Mouse (Mus musculus) limb, embryonic 13.5 days (tissue): ENCODE results near the gene Rpl23. TPM values are rescaled to one million over a fixed set of nuclear protein-coding genes. Genes with fewer than 3 reads are reported as not detected.
A peak's percentile ranks its signal among the peaks of the same experiment; 100 is the strongest.
"Not testable (repeated sequence)": the region's sequence is repeated elsewhere in the genome, so short reads cannot be mapped to it uniquely, and the experiment has no call there.

ENCODE experiments used
- ATAC-seq: fragments of 200-750 bp; cut with Nextera tagmentation; 2 replicates; pipeline ENCODE4 v1.8.0; 2017; ENCODE audit warnings: low read depth, moderate number of reproducible peaks, moderate TSS enrichment; ENCODE audit not compliant: low FRiP score
- H3K27ac ChIP-seq: fragments of 300-500 bp; sonication (generic); 2 replicates; pipeline ENCODE4 v1.5.1; 2015; ENCODE audit warnings: inconsistent platforms, mild to moderate bottlenecking, moderate library complexity
- H3K27me3 ChIP-seq: fragments of 300-500 bp; sonication (generic); 2 replicates; pipeline ENCODE4 v1.6.1; 2015; ENCODE audit warnings: mild to moderate bottlenecking, inconsistent platforms
- H3K36me3 ChIP-seq: fragments of 300-500 bp; sonication (generic); 2 replicates; pipeline ENCODE4 v1.6.1; 2015; ENCODE audit warnings: inconsistent platforms, mild to moderate bottlenecking, moderate library complexity
- H3K4me1 ChIP-seq: fragments of 300-500 bp; sonication (generic); 2 replicates; pipeline ENCODE4 v1.6.1; 2015; ENCODE audit warnings: inconsistent platforms
- H3K4me2 ChIP-seq: fragments of 300-500 bp; sonication (generic); replicated peaks from 2 replicates; pipeline ENCODE4 v1.6.1; 2015; ENCODE audit warnings: inconsistent platforms, mild to moderate bottlenecking, moderate library complexity
- H3K4me3 ChIP-seq: fragments of 300-500 bp; sonication (generic); 2 replicates; pipeline ENCODE4 v1.5.1; 2015; ENCODE audit warnings: moderate library complexity, mild to moderate bottlenecking, inconsistent platforms
- H3K9ac ChIP-seq: fragments of 300-500 bp; sonication (generic); 2 replicates; pipeline ENCODE4 v1.6.1; 2015; ENCODE audit warnings: mild to moderate bottlenecking, inconsistent platforms
- H3K9me3 ChIP-seq: fragments of 300-500 bp; sonication (generic); 2 replicates; pipeline ENCODE4 v1.6.1; 2016; ENCODE audit warnings: inconsistent platforms
- WGBS: fragments of 180-500 bp; shearing (Covaris S2); methylation state at CpG from one replicate; pipeline ENCODE4 v1.1.7; 2015; 5-methylcytosine and 5-hydroxymethylcytosine counted together
- polyA plus RNA-seq: library from polyadenylated mRNA; unstranded; fragments of >200 nt; fragmentation: Nextera tagmentation; extraction: Ambion mirVana; gene quantifications from 2 replicates; pipeline ENCODE4 v1.2.1, GENCODE M21; 2015

Rpl23 gene
- polyA plus RNA-seq, 1 experiment from 2014 or later: 547 TPM

DNA sequence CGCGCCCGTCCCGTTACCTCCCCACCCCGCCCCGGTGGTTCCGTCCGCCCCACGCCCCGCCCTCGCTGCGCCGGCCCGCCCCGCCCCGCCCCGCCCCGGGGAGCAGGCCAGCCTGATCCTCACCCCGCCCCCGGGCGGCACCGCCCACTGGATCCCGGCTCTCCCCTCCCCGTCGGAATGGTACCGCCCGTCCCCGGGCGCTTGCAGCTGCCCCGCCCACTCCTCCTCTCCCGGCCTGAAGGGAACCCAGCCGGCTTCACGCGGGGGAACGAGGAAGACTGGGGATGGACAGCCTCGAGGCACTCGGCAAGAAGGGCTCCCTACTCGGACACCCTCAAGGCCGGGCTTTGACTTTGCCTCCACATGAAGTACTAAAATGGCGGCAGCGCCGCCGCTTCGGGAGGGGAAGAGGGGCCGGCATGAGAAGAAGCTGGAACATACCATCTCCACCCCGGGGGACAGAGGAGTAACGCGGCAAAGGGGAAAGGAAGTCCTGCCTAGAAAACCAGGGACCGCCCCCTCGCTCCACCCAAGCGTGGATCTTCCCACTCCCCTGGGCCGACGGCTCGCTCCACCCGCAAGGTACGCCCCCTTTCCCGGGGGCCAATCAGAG lies 37.4 kb downstream of the Rpl23 start:
- peak overlapping the region; percentile 86 for H3K9ac ChIP-seq
- peak overlapping the region; percentile 88 for H3K4me2 ChIP-seq
- peaks cover 18% of the 10 kb centered on the region for H3K4me1 ChIP-seq
- under 1% methylated on average over 31 of the region's 57 CpGs for WGBS
- peaks cover 41% of the 10 kb centered on the region for H3K36me3 ChIP-seq
- no peaks in the 10 kb centered on the region for H3K27me3 ChIP-seq
- no peaks in the 10 kb centered on the region for H3K9me3 ChIP-seq
- H3K4me3 ChIP-seq: peak overlapping the region; percentile 81
- ATAC-seq: peak; percentile 96
- H3K27ac ChIP-seq: peak overlapping the region; percentile 92

DNA sequence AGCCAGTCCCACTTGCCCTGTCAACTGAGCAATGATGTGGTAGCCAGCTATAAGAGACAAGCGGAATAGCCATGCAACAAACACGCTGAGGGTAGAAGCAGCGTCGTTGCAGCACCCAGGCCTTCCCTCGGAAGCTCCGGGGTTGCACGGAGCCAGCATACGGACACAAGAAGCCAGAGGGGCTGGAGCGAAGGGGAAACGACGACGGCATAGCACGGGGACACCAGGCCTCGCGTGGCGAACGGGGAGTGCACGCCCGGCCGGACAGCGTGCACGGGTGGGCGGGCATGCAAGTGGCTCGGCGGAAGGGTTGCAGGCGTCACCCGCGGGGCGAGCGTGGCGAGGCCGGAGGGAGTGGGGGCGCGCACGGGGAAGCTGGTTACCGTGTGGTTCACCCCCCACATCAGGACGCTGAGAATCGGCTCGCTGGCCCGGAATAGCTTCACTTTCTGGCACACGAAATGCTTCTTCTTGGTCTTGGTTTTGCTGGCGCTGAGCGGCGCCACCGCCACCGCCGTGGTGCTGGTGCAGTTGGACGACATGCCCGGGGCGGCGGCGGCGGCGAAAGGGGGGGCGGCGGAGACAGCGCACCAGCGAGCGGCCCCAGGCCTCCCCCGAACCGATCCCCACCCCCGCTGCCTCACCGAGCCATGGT lies 38.0 kb downstream of the Rpl23 start, which contains the start of gene Pip4k2b:
Pip4k2b (minus strand) TSS at position 642 of the 655 bp plus-strand sequence.
- peak within 1 kb of the TSS; percentile 88 for H3K4me2 ChIP-seq
- H3K27ac ChIP-seq: peak within 1 kb of the TSS; percentile 92
- H3K4me3 ChIP-seq: peak within 1 kb of the TSS; percentile 81
- H3K9ac ChIP-seq: peak within 1 kb of the TSS; percentile 86
- no peaks in the 10 kb centered on the region for H3K27me3 ChIP-seq
- H3K9me3 ChIP-seq: peaks cover under 1% of the 10 kb centered on the region; the same call in 1 of the 2 replicates
- WGBS: under 1% methylated on average over 56 of the region's 63 CpGs
- ATAC-seq: peak; percentile 57
- peaks cover 18% of the 10 kb centered on the region for H3K4me1 ChIP-seq
- H3K36me3 ChIP-seq: peaks cover 35% of the 10 kb centered on the region

DNA sequence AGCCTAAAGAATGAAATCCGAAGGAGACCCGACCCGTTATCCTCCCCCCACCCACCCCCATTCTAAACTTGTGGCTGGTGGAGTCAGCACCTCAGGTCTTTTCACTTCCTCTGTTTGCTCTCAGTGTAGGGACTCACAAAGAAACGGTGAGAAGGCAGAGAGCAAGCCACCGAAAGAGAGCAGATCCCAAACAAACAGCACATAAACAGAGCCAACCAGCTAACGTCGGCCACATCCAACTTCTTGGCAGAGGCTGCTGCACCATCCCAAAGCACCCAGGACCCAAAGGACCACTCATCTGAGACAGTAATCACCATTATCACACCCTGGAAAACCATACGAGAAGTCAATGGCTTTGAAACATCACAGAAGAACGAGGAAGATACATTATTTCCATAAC lies 38.8 kb downstream of the Rpl23 start:
- H3K4me3 ChIP-seq: peak overlapping the region; percentile 81
- H3K9ac ChIP-seq: peak overlapping the region; percentile 86
- no peak for ATAC-seq
- peak overlapping the region; percentile 88 for H3K4me2 ChIP-seq
- no peaks in the 10 kb centered on the region for H3K27me3 ChIP-seq
- H3K36me3 ChIP-seq: peaks cover 28% of the 10 kb centered on the region
- WGBS: 38% methylated on average over 9 of the region's 9 CpGs
- H3K9me3 ChIP-seq: peaks cover 3% of the 10 kb centered on the region; the same call in 1 of the 2 replicates
- H3K4me1 ChIP-seq: peaks cover 18% of the 10 kb centered on the region
- peak overlapping the region; percentile 81; the same call in 1 of the 2 replicates for H3K27ac ChIP-seq

DNA sequence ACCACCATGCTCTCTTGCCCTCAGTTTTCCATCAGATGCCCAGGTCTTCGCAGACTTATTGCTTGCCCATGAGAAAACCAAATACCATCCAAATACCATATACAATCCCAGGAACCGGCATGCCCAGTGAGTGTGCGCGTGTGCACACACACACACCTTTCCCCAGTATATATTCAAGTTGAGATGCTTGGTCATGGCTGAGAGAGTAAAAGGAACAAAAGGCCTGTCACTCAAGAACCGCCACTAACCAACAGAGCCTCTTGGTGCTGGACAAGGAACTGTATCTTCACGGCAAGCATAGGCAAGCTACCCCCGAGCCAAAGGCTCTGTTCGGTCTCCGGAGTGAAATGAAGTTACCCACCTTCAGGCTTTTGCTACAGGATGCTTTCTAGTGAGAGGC lies 39.6 kb downstream of the Rpl23 start:
- H3K4me3 ChIP-seq: peak overlapping the region; percentile 81

DNA sequence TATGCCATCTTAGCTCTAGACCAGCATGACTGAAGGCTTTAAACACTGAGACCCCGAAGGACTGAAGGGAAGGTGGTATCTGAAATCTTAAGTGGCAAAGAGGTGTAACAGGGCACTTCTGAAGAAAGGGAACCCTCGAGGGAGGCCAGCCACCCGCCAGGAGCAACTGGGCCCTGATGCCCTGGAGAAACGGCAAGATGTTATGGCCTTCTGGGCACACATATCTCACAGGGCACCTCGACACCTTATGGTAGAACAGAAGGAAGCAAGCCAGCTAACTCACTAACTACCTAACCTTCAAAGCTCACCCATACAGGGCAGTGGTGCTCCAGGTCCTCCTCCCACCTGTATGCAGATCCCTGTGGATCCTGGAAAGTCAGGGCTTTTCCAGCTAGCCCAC lies 40.1 kb downstream of the Rpl23 start:
- H3K4me1 ChIP-seq: peaks cover 27% of the 10 kb centered on the region
- no peak overlapping the region for H3K9ac ChIP-seq
- H3K27me3 ChIP-seq: no peaks in the 10 kb centered on the region
- ATAC-seq: no peak
- H3K9me3 ChIP-seq: peaks cover 3% of the 10 kb centered on the region; the same call in 1 of the 2 replicates
- peaks cover 15% of the 10 kb centered on the region for H3K36me3 ChIP-seq
- H3K4me3 ChIP-seq: no peak overlapping the region; the same call in 1 of the 2 replicates
- H3K4me2 ChIP-seq: peak overlapping the region; percentile 88; the same call in 1 of the 2 replicates
- no peak overlapping the region for H3K27ac ChIP-seq
- WGBS: 94% methylated on average over 5 of the region's 5 CpGs

More for the DNA sequence above, 39.6 kb downstream of the Rpl23 start:
- ATAC-seq: no peak
- peaks cover 3% of the 10 kb centered on the region; the same call in 1 of the 2 replicates for H3K9me3 ChIP-seq
- no peaks in the 10 kb centered on the region for H3K27me3 ChIP-seq
- peak overlapping the region; percentile 86 for H3K9ac ChIP-seq
- peak overlapping the region; percentile 88 for H3K4me2 ChIP-seq
- H3K27ac ChIP-seq: no peak overlapping the region
- H3K4me1 ChIP-seq: peaks cover 23% of the 10 kb centered on the region
- H3K36me3 ChIP-seq: peaks cover 19% of the 10 kb centered on the region
- WGBS: 91% methylated on average over 9 of the region's 9 CpGs

DNA sequence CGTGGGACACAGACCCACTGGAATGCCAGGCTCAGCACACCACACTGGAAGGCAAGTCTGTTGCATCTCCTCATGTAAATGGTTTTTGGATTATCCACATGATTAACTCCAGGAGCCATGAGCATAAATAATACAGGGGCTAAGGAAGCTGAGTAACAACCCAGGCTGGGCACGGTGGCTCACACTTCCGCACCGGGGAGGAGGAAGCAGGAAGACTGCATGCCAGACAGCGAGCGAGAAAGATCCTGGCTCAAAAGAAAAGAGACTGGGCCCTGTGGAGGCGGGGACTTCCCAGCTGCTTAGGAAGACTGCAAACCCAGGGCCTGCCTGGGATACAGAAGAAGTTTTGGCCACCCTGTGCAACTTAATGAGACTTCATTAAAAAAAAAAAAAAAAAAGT lies 42.0 kb downstream of the Rpl23 start:
- Histone ChIP-seq H3K4me1 (peaks cover 27% of the 10 kb centered on the region), H3K9me3 (peaks cover 3% of the 10 kb centered on the region; the same call in 1 of the 2 replicates), H3K27me3 (no peaks in the 10 kb centered on the region), H3K4me3 (no peak overlapping the region), H3K9ac (peak overlapping the region; percentile 19; the same call in 1 of the 2 replicates), H3K27ac (no peak overlapping the region; the same call in 1 of the 2 replicates), H3K36me3 (peaks cover 5% of the 10 kb centered on the region; the same call in 1 of the 2 replicates), H3K4me2 (no peak overlapping the region)
- ATAC-seq: no peak
- 52% methylated on average over 7 of the region's 7 CpGs for WGBS

DNA sequence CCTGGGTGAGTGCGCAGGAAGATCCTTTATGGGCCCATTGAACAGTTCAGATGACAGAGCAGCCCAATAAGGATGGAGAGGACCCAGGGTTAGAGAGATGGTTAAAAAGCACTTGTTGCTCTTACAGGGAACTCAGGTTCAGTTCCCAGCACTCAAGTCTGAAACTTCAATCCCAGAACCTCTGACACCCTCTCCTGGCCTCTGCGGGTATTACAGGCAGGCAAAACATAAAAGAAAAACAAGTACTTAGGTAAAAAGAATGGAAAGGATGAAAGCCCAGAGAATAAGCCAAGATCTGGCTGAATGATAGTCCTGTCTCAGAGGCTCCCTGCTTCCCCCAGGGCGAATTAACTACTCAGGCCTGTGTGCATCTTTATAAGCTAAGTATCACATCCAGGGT lies 43.1 kb downstream of the Rpl23 start:
- Histone ChIP-seq H3K36me3 (peaks cover 5% of the 10 kb centered on the region; the same call in 1 of the 2 replicates), H3K4me2 (no peak overlapping the region), H3K9me3 (peaks cover 3% of the 10 kb centered on the region; the same call in 1 of the 2 replicates), H3K4me3 (no peak overlapping the region), H3K27me3 (no peaks in the 10 kb centered on the region), H3K27ac (no peak overlapping the region), H3K9ac (no peak overlapping the region), H3K4me1 (peaks cover 29% of the 10 kb centered on the region)
- no peak for ATAC-seq
- 91% methylated on average over 3 of the region's 3 CpGs for WGBS

DNA sequence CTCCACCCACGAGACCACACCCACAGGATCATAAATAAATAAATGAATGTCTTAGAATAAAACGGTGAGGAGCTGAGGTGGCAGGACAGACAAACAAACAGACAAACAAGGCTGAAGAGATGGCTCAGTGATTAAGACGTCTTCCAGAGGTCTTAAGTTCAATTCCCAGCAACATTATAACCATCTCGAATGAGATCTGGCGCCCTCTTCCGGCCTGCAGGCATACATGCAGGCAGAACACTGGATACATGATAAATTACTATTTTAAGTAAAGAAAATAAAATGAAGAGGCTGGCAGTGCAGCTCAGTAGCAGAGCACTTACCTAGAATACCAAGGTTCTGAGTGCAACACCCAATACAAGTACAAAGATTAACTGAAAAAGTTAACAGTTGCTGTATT lies 43.5 kb downstream of the Rpl23 start:
- no peak for ATAC-seq
- Histone ChIP-seq H3K9me3 (peaks cover 3% of the 10 kb centered on the region; the same call in 1 of the 2 replicates), H3K4me2 (no peak overlapping the region), H3K36me3 (peaks cover 5% of the 10 kb centered on the region; the same call in 1 of the 2 replicates), H3K4me3 (no peak overlapping the region), H3K9ac (no peak overlapping the region), H3K4me1 (peaks cover 31% of the 10 kb centered on the region), H3K27me3 (no peaks in the 10 kb centered on the region), H3K27ac (no peak overlapping the region)
- WGBS: 66% methylated on average over 6 of the region's 6 CpGs

DNA sequence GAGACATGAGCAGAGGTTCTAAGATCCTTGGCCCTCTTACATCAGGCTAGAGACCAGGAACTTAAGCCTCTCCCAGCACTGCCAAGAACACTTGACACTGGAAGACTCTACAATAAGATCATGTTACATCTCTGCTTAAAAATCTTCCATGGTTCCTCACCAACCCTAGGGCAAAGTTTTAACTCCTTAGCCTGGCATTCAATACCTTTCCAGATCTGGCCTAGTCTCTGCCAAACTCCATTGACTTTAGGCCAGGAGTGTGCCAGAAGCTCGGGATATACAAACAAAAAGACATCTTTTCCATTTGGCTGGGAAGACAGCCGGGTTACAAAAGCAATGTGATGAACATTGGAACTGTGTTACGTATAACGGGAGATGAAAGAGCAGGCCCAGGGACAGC lies 44.6 kb downstream of the Rpl23 start:
- Histone ChIP-seq H3K27ac (no peak overlapping the region), H3K27me3 (no peaks in the 10 kb centered on the region), H3K4me2 (no peak overlapping the region), H3K36me3 (peaks cover 9% of the 10 kb centered on the region), H3K4me1 (peaks cover 24% of the 10 kb centered on the region), H3K4me3 (no peak overlapping the region), H3K9ac (0 out of 2 replicates have a peak overlapping the region, but pooled peaks have one; percentile 4), H3K9me3 (peaks cover 3% of the 10 kb centered on the region; the same call in 1 of the 2 replicates)
- WGBS: 78% methylated on average over 4 of the region's 4 CpGs
- no peak for ATAC-seq

DNA sequence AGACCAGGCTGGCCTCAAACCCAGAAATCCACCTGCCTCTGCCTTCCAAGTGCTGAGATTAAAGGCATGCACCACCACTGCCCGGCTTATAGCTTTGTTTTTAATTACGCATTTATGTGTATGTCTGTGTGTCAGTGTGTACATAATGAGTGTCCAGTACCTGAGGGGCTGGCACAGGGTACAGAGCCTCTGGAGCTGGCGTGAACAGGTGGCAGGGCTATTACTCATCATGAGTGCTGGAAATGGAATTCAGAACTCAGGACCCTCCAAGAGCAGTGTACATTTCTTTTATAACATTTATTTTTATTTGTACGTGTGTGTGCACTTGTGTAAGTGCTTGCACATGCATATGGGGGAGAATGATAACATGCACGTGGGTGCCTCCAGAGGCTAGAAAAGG lies 45.6 kb downstream of the Rpl23 start:
- no peak for ATAC-seq
- Histone ChIP-seq H3K4me2 (no peak overlapping the region), H3K27ac (no peak overlapping the region), H3K4me3 (no peak overlapping the region), H3K9me3 (peaks cover 3% of the 10 kb centered on the region; the same call in 1 of the 2 replicates), H3K36me3 (peaks cover 18% of the 10 kb centered on the region), H3K27me3 (no peaks in the 10 kb centered on the region), H3K4me1 (peaks cover 19% of the 10 kb centered on the region), H3K9ac (no peak overlapping the region)
- 88% methylated on average over 5 of the region's 5 CpGs for WGBS

DNA sequence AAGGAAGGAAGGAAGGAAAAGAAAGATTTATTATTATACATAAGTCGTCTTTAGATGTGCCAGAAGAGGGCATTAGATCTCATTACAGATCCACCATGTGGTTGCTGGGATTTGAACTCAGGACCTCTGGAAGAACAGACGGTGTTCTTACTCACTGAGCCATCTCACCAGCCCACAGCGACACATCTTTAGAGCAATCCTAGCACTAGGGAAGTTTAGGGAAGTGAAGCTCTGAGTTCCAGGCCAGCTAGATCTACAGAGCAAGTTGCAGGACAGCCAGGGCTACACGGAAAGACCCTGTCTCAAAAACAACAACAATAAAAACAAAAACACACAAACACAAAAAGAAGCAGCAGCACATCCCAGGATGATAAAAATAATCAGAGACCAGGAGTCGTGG lies 47.4 kb downstream of the Rpl23 start:
- not testable (repeated sequence) for H3K27ac ChIP-seq, H3K4me2 ChIP-seq, ATAC-seq, H3K9ac ChIP-seq, H3K27me3 ChIP-seq, H3K9me3 ChIP-seq, H3K4me3 ChIP-seq
- Histone ChIP-seq H3K4me1 (peaks cover 19% of the 10 kb centered on the region), H3K36me3 (peaks cover 34% of the 10 kb centered on the region)
- WGBS: 88% methylated on average over 5 of the region's 5 CpGs

DNA sequence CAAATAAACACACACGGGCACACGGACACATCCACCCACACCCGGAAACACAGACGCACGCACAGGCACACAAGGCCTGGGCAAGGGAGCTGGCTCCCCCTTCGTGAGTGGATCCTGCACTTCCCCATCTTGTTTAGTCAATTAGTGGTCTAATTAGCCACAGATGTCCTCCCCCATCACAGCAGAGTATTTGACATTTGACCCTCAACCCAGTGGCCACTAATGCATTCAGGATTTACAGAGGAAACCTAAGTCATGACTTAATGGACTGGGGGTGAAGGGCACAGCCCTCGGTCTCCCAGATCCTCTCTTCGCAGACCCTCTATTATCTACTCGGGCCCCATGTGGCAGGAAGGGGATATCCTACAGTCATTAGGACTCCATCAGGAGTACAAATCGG lies 48.5 kb downstream of the Rpl23 start:
- no peaks in the 10 kb centered on the region for H3K9me3 ChIP-seq
- H3K4me1 ChIP-seq: peaks cover 19% of the 10 kb centered on the region
- ATAC-seq: no peak
- no peak overlapping the region; the same call in 1 of the 2 replicates for H3K27ac ChIP-seq
- no peak overlapping the region for H3K4me2 ChIP-seq
- peaks cover 45% of the 10 kb centered on the region for H3K36me3 ChIP-seq
- WGBS: 17% methylated on average over 10 of the region's 10 CpGs
- peak overlapping the region; percentile 19; the same call in 1 of the 2 replicates for H3K9ac ChIP-seq
- no peak overlapping the region for H3K4me3 ChIP-seq
- no peaks in the 10 kb centered on the region for H3K27me3 ChIP-seq
